Mouse (Mus musculus) spleen, adult 12 weeks (tissue): ENCODE results near the gene Lmbr1.

Experiments
- DNase-seq: peaks from one replicate; pipeline ENCODE4 v3.0.0; 2022; ENCODE audit warnings: low spot score

The Lmbr1 gene

DNA sequence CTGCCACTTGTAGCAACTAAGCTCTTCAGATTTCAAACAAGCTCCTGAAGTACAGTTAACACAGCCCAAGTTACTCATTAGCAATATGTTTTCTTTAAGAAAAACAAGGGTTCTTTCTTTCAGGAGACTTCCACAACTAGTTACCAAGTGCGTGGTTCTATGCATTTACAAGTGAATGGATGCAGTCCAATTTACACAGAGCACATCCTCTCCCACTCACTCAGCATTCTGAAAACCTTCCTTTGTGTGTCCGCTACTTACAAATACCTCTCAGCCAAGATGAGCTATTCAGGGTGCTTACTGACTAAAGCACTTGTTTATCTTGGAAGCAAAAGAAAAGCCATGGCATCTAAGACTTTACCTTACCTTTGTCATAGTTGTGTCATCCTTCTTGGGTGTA, 124.3 kb downstream of the Lmbr1 start:
- no peak for DNase-seq

DNA sequence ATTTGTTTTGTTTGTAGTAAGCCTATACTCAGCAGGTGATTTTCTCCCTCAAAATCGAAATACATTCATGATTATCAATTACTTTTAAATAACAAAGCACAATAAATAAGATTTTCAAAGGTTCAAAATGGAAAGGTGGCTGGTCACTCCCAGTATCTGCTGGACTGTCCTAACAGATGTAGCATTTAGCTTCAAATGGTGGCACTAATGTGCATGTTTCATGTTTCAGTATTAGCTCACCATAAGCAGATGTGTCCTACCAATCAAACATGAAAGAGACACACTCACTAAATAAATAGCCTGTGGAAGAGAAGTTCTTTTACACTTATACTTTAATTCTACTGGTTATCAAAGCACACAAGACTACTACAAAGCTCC, 126.7 kb downstream of the Lmbr1 start:
- no peak for DNase-seq

DNA sequence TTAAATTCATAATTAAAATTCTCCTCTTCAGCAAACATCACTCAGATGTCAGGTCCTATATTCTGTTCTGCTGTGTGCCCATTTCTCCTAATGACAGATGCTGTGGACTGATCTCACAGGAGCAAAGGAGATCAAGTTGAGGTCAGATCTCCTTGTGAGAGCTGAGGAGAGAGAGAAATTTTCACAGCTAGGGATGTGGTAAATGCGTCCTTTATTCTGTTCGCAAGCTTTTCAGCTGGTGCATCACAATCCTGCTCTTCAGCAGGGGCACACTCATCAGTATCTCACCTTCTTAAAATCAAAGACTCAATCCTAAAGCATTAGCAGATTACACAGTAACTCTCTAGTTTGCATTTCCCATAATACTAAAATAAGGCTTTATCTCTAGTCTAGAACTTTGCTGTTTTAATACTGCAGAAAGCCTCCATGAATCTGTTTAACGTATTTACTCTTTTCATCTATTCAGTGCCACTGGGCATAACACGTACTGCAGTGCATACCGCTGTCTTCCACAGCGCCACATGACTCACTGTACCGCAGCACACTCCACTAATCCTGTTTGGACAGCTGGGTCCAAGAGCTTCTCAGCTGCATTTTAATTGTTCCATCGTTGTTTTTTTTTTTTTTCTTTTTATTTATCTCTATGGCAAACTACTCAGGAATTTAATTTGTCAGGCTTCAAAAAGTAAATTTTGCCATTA, 127.2 kb downstream of the Lmbr1 start:
- no peak for DNase-seq

GRCm38 (mm10) chr5:29244769-29245168, 133.4 kb downstream of the Lmbr1 start:
- DNase-seq, result no peak

GRCm38 (mm10) chr5:29238379-29238778, 139.8 kb downstream of the Lmbr1 start:
- DNase-seq, result no peak

- DNase-seq, result no peak
Measured at GRCm38 (mm10) chr5:29230481-29230880, 147.7 kb downstream of the Lmbr1 start.

DNA sequence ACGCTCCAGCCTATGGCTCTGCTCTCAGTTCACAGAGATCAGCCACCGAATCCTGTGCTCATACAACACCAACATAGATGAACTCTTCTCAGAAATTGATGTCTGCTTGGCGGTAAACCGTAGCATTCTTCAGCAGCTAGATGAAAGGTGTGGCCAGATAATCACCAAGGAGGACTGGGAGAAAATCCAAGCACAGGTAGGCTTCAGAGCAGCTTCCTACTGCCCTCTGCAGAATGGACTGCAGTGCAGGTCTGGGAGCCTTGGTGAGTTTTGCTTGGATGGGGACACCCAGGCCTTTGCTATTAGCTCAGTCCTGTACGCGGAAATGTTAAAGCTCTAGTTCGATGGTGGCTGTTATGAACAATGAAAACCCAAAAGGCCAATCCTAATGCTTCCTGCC, 154.1 kb downstream of the Lmbr1 start:
- DNase-seq, result no peak

DNA sequence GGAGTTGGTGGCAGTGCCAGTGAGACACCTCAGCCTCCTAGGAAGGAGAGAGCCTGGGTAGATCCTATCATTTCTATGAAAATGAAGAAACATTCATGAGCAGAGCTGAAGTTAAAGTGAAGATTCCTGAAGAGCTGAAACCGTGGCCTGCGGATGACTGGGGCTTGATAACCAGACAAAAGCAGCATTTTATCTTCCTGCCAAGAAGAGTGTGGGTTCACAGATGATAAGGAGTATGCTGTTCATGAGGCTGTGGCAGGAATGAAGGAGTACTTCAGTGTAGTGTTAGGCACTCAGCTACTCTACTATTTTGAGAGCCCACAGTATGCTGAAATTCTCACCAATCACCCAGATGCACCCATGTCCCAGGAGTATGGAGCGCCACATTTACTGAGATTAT, 160.2 kb downstream of the Lmbr1 start:
- no peak for DNase-seq

- no peak for DNase-seq
Measured at GRCm38 (mm10) chr5:29211980-29212555, 166.1 kb downstream of the Lmbr1 start.

DNA sequence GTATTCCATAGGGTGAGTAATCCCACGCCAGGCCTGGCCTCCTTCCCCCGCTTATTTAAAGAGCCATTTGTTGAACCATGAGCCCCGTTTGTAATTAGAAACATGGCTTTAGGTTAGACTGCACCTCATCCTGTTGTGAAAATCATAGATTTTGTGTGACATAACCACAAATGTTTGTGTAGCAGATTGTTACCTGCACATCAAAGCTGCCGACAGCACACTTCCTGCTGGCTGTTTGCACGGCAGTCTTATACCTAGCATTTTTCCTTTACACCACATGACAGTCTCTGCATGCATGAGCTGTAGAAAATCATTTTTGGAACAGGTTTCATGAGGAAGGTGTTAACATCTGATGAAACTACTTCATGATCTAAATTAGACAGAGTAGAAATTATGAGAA, 172.5 kb downstream of the Lmbr1 start:
- DNase-seq, result no peak

GRCm38 (mm10) chr5:29199868-29200267, 178.3 kb downstream of the Lmbr1 start:
- DNase-seq, result no peak

DNA sequence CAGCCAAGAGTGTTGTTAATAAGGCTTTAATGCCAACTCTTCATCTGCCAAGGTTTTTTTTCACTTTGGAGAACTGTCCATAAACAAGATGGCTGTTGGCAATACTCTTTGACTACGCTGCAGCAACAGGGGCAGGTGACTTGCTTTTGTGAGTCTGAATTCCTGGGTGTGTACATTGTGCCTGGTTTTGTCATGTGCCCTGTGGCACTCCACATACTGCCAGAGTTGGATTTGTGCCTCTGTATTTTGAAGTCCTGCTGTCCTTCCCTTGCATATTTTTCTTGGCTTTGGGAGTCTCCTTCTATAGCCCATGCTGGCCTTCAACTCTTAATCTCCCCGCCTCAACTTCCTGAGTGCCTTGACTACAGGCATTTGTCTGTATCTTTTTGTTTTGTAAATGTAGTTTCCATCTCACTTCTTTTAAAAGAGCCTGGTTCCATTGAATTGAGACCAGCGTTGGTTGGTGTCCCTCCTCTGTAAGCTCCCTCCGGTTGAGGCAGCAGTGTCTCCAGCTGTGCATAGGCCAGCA, 179.2 kb downstream of the Lmbr1 start:
- DNase-seq, result no peak

DNA sequence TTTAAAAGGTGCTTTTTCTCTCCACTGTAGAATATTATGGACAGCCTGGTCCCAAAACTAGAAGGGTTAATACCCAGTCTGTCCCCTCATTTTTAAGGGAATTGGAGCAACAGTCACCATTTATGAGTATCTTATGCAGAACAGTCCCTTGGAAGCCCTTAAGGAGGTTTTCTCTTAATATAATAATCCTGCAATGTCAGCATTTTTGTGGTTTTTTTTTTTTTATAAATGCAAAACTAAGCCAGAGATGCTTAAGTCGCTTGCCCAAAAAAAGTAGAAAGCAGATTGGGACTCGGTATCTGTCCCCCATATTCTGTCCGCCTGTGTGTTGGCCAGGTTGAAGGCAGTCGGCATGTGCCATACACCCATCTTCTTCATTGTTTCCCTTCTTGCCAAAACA, 181.0 kb downstream of the Lmbr1 start:
- no peak for DNase-seq

DNA sequence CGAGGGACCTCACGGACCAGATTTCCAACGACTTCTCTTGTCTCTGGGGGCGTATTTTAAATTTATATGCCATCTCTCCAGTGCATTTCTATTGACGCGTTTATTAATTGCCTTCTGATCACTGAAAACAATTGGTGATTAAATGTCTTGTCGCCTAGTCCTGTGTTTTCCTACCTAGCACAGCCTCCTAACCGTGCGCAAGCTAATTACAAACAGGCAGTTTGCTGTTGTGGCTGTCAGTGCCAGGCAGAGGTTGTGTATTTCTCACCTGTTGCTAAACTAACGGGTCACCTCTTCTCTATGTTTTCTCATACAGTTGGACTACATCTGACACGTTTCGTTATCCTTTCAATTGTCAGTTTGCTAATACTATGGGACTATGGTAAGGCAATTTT, 181.9 kb downstream of the Lmbr1 start:
- DNase-seq, result no peak

DNA sequence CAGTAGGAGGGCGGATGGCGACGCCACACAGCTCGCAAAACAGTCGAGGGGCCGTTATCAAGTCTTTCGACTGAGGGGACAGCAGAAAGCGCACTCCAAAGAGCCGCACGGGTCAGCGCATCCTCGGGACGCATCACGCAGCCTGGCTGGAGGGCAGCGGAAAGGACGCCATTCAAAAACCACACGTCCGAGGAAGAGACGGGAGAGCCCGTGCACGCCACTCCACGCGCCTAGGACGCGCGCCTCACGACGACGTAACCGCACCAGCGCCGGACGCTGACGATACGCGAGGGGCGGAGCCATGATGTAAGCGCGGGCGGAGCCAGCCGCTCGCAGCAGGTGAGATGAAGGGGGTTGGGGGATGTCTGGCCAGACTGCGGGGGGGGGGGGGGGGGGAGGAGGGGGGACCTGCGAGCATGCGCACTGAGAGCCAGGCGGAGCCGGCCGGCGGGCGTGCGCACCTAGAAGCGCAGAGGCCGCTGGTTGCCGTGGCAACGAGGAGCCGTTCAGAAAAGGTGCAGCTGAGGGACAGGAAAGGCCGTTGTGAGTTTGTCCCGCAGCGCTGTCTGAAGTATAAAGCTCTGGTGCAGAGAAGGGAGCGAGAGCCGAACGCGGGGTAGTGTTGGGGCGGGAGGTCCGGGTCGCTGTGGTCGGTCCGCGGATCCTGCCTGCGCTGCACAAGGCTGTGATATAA, 182.5 kb downstream of the Lmbr1 start, which contains the start of gene Rnf32:
TSS of gene Rnf32 (plus strand) at position 423 of the 694 bp plus-strand sequence.
- DNase-seq, result peak; percentile 38

DNA sequence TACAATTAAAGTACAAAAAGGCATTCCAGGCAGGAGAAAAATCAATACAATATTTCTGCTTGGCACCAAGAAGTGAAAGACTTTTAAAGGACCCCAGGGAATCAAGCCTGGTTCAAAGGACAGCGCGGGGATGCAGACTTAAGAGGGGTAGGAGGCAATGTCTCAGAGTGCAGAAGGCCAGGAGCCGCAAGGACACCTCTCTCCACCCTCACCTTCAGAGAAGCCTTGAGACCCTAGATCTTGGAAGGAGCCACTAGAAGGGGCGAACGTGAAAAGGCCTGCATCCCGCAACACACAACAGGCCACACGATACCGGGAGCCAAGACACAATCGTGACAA, 183.0 kb downstream of the Lmbr1 start:
- DNase-seq, result no peak

DNA sequence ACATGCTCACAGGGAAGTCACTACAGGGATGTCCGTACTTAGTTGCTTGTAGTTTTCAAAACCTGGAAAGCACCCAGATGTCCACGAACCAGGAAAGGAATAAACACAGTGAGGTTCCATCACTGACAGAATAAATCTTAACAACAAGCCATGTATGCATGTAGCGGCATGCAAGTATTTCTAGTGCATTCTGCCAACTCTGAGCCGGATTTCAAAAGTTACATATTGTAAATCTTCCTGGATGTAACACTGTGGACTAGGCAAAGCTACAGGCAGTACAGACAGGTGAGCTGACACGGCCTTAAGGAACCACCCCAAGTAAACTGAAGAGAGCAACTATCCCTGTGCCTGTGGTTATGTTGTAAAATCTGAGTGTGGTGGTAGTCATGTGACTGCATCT, 191.4 kb downstream of the Lmbr1 start:
- no peak for DNase-seq
